Mouse (Mus musculus): ENCODE data around the gene Dupd1.
"Not testable (repeated sequence)": the region's sequence is repeated elsewhere in the genome, so short reads cannot be mapped to it uniquely, and the experiment has no call there.

The Dupd1 gene

DNA sequence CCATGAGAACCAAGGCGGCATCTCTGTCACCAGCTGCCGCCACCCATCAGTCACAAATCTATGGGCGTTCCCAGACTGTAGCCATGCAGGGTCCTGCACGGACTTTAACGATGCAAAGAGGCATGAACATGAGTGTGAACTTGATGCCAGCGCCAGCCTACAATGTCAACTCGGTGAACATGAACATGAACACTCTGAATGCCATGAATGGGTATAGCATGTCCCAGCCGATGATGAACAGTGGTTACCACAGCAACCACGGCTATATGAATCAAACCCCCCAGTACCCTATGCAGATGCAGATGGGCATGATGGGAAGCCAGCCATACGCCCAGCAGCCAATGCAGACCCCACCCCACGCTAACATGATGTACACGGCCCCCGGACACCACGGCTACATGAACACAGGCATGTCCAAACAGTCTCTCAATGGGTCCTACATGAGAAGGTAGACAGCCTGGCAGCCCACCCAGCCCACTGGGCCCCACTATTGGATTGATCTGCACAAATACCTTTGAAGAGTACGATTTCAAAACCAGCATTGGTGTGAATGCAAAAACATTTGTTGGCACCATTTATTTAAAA, 43.9 kb downstream of the Dupd1 start:
- not testable (repeated sequence) for DNase-seq

DNA sequence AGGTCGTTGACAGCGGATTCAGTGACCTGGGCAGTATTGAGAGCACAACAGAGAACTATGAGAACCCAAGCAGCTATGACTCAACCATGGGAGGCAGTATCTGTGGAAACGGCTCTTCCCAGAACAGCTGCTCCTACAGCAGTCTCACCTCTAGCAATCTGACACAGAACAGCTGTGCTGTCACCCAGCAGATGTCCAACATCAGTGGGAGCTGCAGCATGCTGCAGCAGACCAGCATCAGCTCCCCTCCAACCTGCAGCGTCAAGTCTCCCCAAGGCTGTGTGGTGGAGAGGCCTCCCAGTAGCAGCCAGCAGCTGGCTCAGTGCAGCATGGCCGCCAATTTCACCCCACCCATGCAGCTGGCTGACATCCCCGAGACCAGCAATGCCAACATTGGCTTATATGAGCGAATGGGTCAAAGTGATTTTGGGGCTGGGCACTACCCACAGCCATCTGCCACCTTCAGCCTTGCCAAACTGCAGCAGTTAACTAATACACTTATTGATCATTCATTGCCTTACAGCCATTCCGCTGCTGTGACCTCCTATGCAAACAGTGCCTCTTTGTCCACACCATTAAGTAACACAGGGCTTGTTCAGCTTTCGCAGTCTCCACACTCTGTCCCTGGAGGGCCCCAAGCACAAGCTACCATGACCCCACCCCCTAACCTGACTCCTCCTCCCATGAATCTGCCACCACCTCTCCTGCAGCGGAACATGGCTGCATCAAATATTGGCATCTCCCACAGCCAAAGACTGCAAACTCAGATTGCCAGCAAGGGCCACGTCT, 44.5 kb downstream of the Dupd1 start:
- peak; percentile 67 for DNase-seq

DNA sequence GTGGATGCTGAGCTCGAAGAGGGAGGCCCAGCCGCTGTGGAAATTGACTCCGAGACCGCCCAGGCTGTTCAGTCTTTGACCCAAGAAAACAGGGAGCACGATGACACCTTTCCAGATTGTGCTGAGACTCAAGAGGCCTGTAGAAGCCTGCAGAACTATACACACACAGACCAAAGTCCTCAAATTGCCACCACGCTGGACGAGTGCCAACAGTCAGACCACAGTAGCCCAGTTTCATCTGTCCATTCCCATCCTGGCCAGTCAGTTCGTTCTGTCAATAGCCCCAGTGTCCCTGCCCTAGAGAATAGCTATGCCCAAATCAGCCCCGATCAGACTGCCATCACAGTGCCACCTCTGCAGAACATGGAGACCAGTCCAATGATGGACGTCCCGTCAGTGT, 45.2 kb downstream of the Dupd1 start:
- peak; percentile 29 for DNase-seq

DNA sequence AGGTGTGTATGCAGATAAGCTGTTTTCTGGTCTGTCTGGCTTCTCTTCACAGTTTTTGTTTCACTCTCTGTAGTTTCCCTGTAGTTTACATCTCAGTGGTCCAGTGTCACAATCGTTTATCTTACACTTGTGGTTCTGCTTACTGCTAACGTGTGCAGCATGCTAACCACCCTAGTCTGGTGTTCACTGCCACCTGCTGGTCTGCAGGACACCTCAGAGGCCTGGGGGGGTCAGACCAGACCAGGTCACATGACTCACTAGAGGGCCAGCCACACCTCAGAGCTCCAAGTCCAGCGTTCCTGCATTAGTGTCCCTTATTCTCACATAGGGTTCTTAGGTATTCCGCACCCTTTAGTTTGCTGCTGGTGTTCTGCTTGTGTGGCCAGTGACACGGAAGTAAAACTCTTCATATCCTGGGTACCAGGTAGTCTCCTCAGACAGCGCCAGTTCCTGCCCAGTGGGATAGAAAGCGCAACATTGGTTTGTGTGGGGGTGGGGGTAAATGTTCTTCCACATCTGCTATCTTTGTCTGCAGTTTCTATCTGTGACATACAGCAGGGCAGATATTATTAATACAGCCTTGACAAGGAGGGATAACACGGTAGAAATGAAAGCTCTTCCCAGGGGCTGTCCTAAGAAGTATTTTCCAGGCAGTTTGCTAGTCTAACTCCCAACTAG, 51.8 kb downstream of the Dupd1 start:
- peak; percentile 65 for DNase-seq

DNA sequence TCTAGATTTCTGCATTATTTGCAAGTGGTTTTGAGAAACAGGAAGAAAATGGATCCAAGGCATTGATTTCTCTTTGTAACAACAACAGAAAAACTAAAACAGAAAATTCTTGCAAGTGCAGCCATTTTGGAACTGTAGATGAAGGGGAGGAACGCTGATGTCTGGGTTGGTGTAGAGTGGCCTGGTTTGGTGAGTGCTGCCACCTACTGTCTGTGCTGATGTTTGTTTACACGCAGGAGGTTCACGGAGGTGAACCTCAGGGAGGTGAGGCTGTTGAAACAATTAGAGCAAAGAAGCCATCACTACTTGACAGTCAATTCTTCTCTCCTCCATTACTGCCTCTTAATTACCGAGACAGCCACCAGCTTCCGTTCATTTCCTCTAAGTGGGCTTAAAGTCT, 54.7 kb downstream of the Dupd1 start:
- DNase-seq: peak; percentile 81

DNA sequence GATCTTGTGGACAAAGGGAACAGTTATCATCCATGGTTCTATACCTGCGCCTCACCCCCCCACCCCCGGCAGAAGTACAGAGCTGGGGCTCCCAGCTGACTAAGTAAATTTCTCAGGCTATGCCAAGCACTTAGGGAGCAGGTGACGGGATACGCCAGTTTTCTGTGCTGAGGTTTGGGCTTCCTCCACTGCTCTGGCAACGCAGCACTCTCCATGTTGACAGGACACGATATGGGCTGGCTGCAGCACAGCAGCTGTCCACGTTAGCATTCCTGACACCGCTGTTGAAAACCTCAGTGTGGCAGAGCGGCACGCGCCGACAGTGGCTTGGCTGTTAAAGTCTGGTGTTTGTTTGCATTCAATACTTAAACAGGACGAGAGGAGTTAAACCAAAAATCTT, 55.2 kb downstream of the Dupd1 start:
- peak; percentile 11 for DNase-seq

DNA sequence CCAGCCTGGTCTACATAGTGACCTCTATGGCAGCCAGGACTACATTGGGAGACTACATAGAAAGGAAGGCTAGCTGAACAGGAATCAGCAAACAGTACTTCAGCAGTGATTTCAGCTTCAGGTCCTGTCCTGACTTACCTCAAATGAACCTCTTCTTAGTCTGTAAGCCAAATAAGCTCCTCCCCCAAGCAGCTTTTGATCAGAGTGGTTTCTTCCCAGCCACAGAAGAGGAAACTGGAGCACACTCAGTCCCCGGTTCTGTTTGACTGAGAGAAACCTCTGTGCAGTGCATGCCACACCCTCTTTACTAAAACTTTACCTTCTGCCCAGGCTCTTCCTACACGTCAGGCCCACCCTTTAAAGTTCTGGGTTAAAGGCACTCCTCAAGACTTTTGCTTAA, 60.6 kb downstream of the Dupd1 start:
- peak; percentile 77 for DNase-seq

DNA sequence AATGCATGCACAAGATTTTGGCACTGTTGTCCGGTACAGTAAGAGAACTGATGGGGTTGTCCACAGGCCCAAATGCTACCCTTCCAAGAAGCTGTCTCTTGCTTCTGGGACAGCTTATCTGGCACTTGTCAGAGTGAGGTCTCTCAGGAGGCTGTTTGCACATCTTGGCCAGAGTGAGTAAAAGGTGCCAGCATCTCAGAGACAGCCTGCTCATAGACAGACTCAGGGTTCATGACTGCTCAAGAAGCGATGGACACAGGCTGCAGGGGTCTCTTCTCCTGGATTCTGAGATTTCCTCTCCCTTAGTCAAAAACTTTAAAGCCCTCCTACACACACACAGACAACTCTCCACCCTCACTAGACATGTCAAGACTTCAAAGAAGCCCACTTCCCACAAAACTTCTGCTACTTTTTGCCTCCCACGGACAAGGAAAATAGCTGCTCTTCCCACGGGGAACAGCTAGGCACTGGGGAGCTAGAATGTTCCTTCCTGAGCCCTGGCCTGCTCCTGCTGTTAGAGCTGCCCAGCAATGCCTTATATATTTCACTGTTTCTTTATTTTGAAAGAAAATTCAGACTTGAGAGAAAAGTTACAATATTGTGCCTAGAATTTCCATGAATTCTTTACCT, 73.5 kb downstream of the Dupd1 start:
- DNase-seq: no peak

DNA sequence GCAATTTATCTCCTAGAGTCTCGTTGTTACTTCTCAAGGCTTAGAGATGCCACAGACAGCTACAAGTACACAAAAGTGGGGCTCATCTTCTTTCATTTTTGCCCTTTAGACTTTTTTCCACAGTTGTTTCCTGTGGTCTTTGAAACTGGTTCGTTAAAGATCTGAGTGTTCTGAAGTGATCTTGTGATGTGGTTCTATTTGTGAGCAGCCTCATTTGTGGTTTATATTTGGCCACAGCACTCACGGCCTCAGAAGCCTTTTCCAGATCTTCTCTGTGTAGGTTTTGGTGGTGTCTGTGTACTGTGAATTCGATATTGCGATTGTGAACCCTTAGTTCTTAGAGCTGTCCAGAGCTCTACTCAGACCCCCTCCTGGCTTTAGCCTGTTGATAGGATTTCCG, 77.8 kb downstream of the Dupd1 start:
- DNase-seq: no peak

DNA sequence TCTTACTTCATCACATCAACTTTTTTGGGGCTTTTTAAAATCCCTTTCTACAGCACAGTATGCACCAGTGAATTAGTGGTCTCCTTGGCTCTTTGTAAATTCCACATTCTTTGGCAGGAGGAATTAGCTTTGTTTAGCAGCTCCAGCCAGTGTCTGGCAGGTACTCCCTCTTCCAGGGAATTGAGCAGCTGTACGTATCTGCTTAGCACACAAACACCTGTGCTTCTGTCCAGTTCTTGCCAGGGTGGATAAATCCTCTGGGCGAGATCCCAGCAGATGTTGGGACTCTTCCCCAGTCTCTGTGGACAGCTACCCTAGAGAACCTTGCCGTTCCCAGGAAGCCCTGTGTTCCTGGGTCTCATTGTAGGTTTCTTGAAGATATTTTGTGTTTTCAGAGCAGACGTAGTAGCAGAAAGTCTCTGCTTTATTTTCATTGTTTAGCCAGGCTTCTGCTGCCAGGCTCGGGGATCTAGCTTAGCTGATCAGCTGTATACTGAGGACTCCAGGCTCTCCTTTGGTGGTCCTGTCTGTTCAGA, 82.6 kb downstream of the Dupd1 start:
- no peak for DNase-seq

Measured in lung, postnatal 36 days (tissue).